Mouse (Mus musculus) heart, adult 9 months (tissue): ENCODE measurements around the gene Tnni3.

Experiments used
- DNase-seq, 2 experiments: peaks; one replicate each; pipeline ENCODE4 v3.0.0; 2022; ENCODE audit warnings: low spot score in 2 of 2

Tnni3 gene

DNA sequence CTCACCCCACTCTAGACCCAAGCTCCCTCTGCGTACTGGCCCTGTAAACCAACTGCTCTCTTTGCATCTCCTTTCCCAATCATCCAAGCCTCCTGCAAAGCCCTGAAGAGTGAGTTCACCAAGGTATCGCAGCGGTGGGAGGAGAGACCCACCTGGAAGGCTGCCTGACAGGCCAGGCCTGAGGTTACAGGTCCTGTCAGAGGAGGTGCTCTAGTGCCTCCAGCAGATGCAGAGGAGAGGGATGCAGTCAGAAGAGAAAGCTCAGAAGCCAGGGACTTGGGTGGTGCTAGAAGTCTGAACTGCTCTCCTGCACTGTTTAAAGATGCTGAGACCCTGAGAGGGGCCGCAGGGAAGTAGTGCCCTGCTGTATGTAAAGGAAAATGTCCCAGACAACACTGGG lies 25.0 kb downstream of the Tnni3 start:
- DNase-seq: no peak

- peak; percentile 92 to 93 for DNase-seq
Observed at GRCm38 (mm10) chr7:4498251-4498650, 25.8 kb downstream of the Tnni3 start.

DNA sequence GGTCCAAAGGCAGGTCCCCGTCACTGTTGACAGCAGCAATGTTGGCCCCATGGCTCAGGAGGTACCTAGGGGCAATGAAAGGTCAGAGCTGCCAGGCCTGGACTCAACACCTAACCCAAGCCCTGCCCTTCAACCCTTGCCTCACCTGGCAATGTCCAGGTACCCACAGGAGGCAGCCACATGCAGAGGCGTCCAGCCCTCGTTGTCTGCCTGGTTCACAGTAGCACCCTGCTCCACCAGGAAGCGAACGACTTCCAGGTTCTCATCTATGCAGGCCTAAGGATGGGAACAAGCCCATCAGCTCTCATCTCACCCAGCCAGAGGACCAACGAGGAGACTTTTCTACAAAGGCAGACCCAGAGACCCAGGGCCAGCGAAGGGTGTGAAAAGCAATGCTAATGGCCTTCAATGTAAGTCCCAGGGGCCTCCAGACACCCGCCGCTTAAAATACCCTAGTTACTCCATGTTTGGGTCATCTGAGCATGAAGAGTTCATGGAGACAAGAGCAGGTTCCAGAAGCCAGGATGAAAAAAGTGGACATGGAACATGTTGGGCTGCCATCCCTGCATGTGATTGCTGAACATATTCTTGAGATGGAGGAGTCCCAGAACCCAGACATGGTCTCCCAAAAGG lies 26.6 kb downstream of the Tnni3 start:
- DNase-seq: no peak

GRCm38 (mm10) chr7:4496468-4496867 lies 27.6 kb downstream of the Tnni3 start:
- no peak for DNase-seq

DNA sequence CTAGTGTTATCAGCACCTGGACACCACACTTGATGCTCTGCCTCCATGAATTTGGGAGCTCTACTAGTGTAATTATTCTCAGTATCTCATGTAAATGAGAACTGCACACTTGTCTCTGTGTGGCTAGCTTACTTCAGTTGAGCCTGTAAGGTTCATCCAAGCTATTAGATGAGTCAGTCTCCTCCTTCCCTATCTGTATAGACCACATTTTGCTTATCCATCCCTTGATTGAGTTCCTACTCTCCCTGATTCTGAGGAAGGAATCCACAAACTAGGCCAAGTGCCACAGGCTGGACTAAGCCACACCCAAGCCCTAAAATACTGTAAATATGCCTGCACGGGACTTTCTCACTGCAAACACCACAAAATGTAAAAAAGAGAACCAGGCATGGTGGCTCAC lies 30.0 kb downstream of the Tnni3 start:
- DNase-seq: no peak

DNA sequence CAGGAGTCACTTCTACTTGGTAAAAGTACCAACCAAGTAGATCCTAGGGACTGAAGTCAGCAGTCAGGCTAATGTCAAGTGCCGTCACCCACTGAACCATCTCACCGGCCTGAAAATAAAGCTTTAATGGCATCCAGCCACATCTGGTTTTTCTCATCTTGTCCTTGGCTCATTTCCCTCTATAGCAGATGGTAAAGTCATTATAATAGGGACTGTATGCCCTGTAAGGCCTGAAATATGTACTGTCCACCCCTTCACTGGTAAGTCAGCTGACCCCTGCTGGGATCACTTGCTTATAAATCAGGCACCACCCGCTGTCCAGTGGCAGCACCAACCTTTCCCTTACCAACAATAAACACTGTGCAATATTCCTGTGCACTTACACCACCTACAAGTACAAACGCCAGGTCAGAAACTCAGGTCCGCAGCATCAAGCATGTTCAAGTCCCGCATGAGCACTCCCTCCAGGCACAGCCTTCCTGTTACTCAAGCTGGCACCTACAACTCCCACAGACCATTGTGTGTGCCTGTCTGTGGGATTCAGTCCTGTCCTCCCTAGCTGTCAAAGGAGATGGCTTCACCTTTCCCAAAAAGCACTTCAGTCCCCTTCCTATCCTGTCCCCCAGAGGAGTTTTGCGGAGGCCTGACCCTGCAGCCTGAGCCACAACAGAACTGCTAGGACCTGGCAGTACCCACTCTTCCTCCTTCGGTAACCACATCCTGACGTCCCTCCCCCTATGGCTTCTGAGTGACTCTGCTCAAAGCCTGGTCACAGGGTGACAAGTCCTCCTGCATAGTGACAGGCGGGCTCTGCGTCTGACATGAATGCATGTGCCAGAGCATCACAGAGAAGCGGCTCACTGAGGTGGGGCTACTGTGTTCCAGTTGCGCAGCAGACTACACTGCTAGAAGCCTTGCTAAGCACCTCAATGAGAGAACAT lies 31.5 kb downstream of the Tnni3 start:
- DNase-seq: peak; percentile 63 to 80

DNA sequence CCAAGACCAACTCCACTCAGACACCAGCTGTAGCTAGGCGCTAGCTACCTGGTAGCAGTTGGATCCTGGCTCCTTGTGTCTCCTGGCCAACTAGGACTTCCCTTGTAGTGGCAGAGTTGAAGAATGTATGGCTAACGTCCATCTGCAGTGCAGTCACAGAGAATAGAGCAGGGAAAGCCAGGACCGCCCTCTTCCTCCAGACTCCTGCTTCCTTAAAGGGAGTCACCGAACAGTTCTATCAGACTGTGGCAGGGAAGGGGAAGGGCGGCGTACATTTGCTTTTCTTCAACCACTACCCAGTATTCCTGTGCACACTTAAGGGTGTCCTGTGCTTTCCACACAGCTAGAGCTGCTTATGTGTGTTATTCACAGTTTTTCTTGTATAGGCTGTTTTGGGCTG lies 32.7 kb downstream of the Tnni3 start:
- DNase-seq: peak; percentile 73 to 85

- no peak for DNase-seq
Observed at GRCm38 (mm10) chr7:4482281-4482680, 41.7 kb downstream of the Tnni3 start.

GRCm38 (mm10) chr7:4479674-4480073 lies 44.4 kb downstream of the Tnni3 start:
- DNase-seq: no peak

- DNase-seq: no peak
Observed at GRCm38 (mm10) chr7:4478796-4479291, 45.2 kb downstream of the Tnni3 start.

DNA sequence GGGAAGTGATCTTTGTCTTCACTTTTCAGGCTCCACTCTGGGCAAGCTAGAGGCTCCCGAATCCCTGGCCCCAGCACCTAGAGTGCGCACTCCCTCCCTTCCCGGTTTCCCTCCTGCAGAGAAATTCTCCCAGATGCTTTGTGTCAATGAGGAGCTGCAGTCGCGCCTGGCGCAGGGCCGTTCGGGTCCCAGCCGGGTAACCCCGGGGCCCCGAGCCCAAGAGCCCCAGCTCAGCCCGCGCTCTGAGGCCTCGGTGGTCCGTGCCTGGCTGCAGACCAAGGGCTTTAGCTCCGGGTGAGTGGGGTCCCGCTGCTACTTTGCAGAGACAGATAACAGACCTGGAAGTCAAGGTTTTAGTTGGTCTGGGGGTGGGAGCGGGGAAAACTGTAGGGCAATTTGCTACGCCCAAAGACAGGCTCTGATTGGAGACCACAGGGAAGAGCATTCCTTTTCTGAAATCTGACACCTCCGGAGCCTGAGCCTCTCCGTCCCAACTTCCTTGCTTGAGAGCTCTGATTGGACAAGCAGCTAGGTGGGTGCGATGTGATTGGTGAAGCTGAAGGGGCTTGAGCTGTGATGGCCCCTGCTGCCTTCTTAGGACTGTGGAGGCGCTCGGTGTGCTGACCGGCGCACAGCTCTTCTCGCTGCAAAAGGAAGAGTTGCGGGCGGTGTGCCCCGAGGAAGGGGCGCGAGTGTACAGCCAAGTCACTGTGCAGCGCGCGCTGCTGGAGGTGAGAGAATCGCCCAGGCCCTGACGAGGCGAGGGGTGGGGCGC lies 45.8 kb downstream of the Tnni3 start:
- DNase-seq: peak; percentile 89 to 92

DNA sequence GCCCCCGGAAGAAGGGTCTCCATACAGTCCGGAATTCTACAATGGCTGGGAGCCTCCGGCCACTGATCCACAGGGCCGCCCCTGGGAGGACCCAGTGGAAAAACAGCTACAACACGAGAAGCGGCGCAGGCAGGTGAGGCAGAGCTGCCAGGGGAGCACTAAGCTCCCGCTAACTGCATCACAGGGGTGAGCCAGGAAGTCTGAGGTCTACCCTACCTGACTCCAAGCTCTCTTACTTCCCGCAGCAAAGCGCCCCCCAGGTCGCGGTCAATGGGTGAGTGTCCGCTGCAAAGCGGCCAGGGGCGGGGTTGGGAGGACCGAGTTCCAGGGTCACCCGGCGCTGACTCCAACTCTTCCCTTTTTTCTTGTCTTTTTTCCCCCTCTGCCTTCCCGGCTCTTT lies 50.1 kb downstream of the Tnni3 start:
- no peak for DNase-seq

- DNase-seq: peak; percentile 69 to 81
Observed at GRCm38 (mm10) chr7:4471179-4471555, 52.9 kb downstream of the Tnni3 start.

DNA sequence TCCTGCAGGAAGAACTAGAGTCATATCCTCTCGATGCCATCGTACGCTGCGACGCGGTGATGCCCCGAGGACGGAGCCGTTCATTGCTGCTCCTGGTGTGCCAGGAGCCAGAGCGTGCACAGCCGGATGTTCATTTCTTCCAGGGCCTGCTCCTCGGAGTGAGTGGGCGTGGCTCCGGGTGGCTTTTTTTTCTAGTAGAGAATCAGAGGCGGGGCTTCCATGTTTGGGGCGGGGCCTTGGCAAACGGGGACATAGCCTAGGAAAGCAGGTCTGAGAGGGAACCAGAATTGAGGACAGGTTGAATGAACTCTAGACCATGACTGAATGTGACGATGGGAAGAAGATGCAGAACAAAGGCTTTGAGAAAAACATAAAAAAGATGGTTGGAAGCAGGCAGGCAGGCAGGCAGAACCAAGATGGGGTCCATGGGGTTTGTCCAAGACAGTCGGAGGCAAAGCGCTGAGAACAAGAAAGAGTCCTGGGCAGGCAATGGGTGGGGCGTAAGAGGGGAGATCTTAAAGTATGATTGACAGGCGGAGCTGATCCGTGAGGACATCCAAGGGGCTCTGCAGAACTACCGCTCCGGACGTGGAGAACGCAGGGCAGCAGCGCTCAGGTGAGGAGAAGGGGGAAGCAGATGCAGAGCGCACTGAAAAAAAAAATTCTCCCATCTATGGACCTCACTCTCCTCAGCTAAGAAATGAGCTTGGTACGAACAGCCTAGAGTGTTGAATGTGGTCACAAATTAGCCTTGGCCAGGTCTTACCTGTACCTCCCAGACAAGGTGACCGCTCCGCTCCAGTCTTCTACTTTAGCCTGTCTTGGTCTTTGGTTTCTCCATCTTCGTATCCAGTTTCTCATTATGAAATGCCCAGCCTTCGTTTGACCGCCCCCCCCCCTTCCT lies 53.5 kb downstream of the Tnni3 start:
- peak; percentile 72 to 75 for DNase-seq
